Mouse (Mus musculus) CH12.LX (cell line): ENCODE results near the gene Igsf10. TPM values are rescaled to one million over a fixed set of nuclear protein-coding genes. Genes with fewer than 3 reads are reported as not detected.

Experiments used
- DNase-seq: peaks from one replicate; pipeline ENCODE4 v3.0.0-alpha.2; 2013; ENCODE audit errors: extremely low read depth
- H3K27ac ChIP-seq: 2 replicates; pipeline ENCODE4 v1.5.1; 2012; ENCODE audit warnings: low read depth, mild to moderate bottlenecking, control low read depth, moderate library complexity; ENCODE audit not compliant: insufficient read depth
- H3K27me3 ChIP-seq: replicated peaks from 2 replicates; pipeline ENCODE3; 2012; ENCODE audit warnings: inconsistent platforms
- H3K36me3 ChIP-seq, 2 experiments: replicated peaks in 1 of 2; 2 replicates each; pipeline versions ENCODE3 to v1.6.1; 2012; ENCODE audit warnings: inconsistent platforms in 1 of 2, low read length in 1 of 2, mild to moderate bottlenecking in 1 of 2, mixed read lengths in 1 of 2, moderate library complexity in 1 of 2; ENCODE audit not compliant: control insufficient read depth in 1 of 2, insufficient read depth in 1 of 2
- H3K4me1 ChIP-seq, 2 experiments: 2 replicates each; pipeline ENCODE4 v1.6.1; 2012; ENCODE audit warnings: inconsistent platforms in 1 of 2, moderate library complexity in 1 of 2; ENCODE audit not compliant: insufficient read depth in 2 of 2, control insufficient read depth in 1 of 2
- H3K4me2 ChIP-seq: 2 replicates; pipeline ENCODE4 v1.6.1; 2012; ENCODE audit warnings: low read depth, mild to moderate bottlenecking, control low read depth; ENCODE audit not compliant: poor library complexity, insufficient read depth, severe bottlenecking
- H3K4me3 ChIP-seq, 3 experiments: fragments of 150-350 bp in 1 of 3; sonication (generic) in 1 of 3; replicated peaks in 1 of 3; 2 replicates each; pipeline versions ENCODE3 to v1.5.1; 2011 to 2012; ENCODE audit warnings: low read depth in 2 of 3, low read length in 2 of 3, mild to moderate bottlenecking in 2 of 3, moderate library complexity in 2 of 3, control low read depth in 1 of 3, improper control_type of control experiment in 1 of 3, inconsistent platforms in 1 of 3, mixed read lengths in 1 of 3; ENCODE audit not compliant: poor library complexity in 1 of 3
- H3K79me2 ChIP-seq: replicated peaks from 2 replicates; pipeline ENCODE4 v1.6.1; 2012; ENCODE audit warnings: mild to moderate bottlenecking, moderate library complexity; ENCODE audit not compliant: control insufficient read depth, poor library complexity, insufficient read depth, severe bottlenecking; ENCODE audit errors: extremely low read depth
- H3K9ac ChIP-seq: 2 replicates; pipeline ENCODE4 v1.6.1; 2012; ENCODE audit warnings: low read depth, mild to moderate bottlenecking, control low read depth, moderate library complexity; ENCODE audit not compliant: insufficient read depth
- H3K9me3 ChIP-seq: replicated peaks from 2 replicates; pipeline ENCODE3; 2012; ENCODE audit warnings: low read length, inconsistent platforms, mixed read lengths
- BHLHE40 ChIP-seq: IDR thresholded peaks from 2 replicates; pipeline ENCODE4 v1.6.1; 2011; ENCODE audit warnings: mild to moderate bottlenecking, low read depth, low read length, improper control_type of control experiment
- E2F4 ChIP-seq: IDR thresholded peaks from 2 replicates; pipeline ENCODE4 v1.6.1; 2011; ENCODE audit warnings: low read depth, low read length, improper control_type of control experiment; ENCODE audit not compliant: insufficient replicate concordance
- EP300 ChIP-seq: IDR thresholded peaks from 2 replicates; pipeline ENCODE4 v1.6.1; 2011; ENCODE audit warnings: low read length, improper control_type of control experiment
- ETS1 ChIP-seq: conservative IDR thresholded peaks from 2 replicates; pipeline ENCODE4 v1.6.1; 2012; ENCODE audit warnings: low read depth, mild to moderate bottlenecking, inconsistent platforms, low read length, improper control_type of control experiment, moderate library complexity
- HCFC1 ChIP-seq: IDR thresholded peaks from 2 replicates; pipeline ENCODE4 v1.6.1; 2012; ENCODE audit warnings: low read depth, mild to moderate bottlenecking, inconsistent platforms, low read length, improper control_type of control experiment
- IRF4 ChIP-seq: IDR thresholded peaks from 2 replicates; pipeline ENCODE4 v1.6.1; 2014; ENCODE audit warnings: low read depth, mild to moderate bottlenecking, inconsistent platforms, low read length, improper control_type of control experiment
- JUN ChIP-seq: IDR thresholded peaks from 2 replicates; pipeline ENCODE4 v1.6.1; 2011; ENCODE audit warnings: low read depth, mild to moderate bottlenecking, low read length, improper control_type of control experiment, moderate library complexity; ENCODE audit not compliant: insufficient read depth
- JUND ChIP-seq: conservative IDR thresholded peaks from 2 replicates; pipeline ENCODE4 v1.6.1; 2011; ENCODE audit warnings: low read depth, low read length, improper control_type of control experiment
- MAFK ChIP-seq: IDR thresholded peaks from 2 replicates; pipeline ENCODE4 v1.6.1; 2011; ENCODE audit warnings: low read length, improper control_type of control experiment; ENCODE audit not compliant: insufficient replicate concordance
- MEF2A ChIP-seq: IDR thresholded peaks from 2 replicates; pipeline ENCODE4 v1.6.1; 2014; ENCODE audit warnings: low read depth, mild to moderate bottlenecking, inconsistent platforms, low read length, improper control_type of control experiment, borderline replicate concordance
- MYC ChIP-seq: IDR thresholded peaks from 2 replicates; pipeline ENCODE4 v1.6.1; 2011; ENCODE audit warnings: low read depth, mild to moderate bottlenecking, improper control_type of control experiment, low read length
- NRF1 ChIP-seq: IDR thresholded peaks from 2 replicates; pipeline ENCODE4 v1.6.1; 2014; ENCODE audit warnings: low read depth, mild to moderate bottlenecking, inconsistent platforms, low read length, improper control_type of control experiment, moderate library complexity
- POLR2A ChIP-seq: IDR thresholded peaks from 2 replicates; pipeline ENCODE4 v1.6.1; 2011; ENCODE audit warnings: low read depth, mild to moderate bottlenecking, improper control_type of control experiment, low read length
- RAD21 ChIP-seq: IDR thresholded peaks from 2 replicates; pipeline ENCODE4 v1.6.1; 2011; ENCODE audit warnings: low read depth, mild to moderate bottlenecking, low read length, improper control_type of control experiment, moderate library complexity
- RCOR1 ChIP-seq: conservative IDR thresholded peaks from 2 replicates; pipeline ENCODE4 v1.6.1; 2012; ENCODE audit warnings: low read depth, mild to moderate bottlenecking, inconsistent platforms, low read length, improper control_type of control experiment
- SMC3 ChIP-seq: IDR thresholded peaks from 2 replicates; pipeline ENCODE4 v1.6.1; 2011; ENCODE audit warnings: low read depth, low read length, improper control_type of control experiment
- UBTF ChIP-seq: IDR thresholded peaks from 2 replicates; pipeline ENCODE4 v1.6.1; 2012; ENCODE audit warnings: low read depth, mild to moderate bottlenecking, inconsistent platforms, low read length, improper control_type of control experiment, moderate library complexity
- USF1 ChIP-seq: IDR thresholded peaks from 2 replicates; pipeline ENCODE4 v1.6.1; 2014; ENCODE audit warnings: low read depth, mild to moderate bottlenecking, inconsistent platforms, low read length, improper control_type of control experiment
- ZKSCAN1 ChIP-seq: IDR thresholded peaks from 2 replicates; pipeline ENCODE4 v1.6.1; 2012; ENCODE audit warnings: low read depth, inconsistent platforms, low read length, improper control_type of control experiment, borderline replicate concordance
- ZMIZ1 ChIP-seq: IDR thresholded peaks from 2 replicates; pipeline ENCODE4 v1.6.1; 2012; ENCODE audit warnings: low read depth, mild to moderate bottlenecking, inconsistent platforms, low read length, improper control_type of control experiment
- ZNF384 ChIP-seq: IDR thresholded peaks from 2 replicates; pipeline ENCODE4 v1.6.1; 2012; ENCODE audit warnings: low read depth, low read length, improper control_type of control experiment, inconsistent platforms
- dilution Hi-C: fragments of 300-500 bp; cut with MboI; formaldehyde crosslinking; loops from 2 replicates; pipeline ENCODE4 v1.14.3; 2020; ENCODE audit warnings: low sequenced_read_pairs; ENCODE audit not compliant: extremely low pct_unique_long_range_greater_than_20kb, extremely low pct_ligation_motif_present
- in situ Hi-C: fragments of 300-500 bp; cut with MboI; formaldehyde crosslinking; loops from 3 replicates; pipeline ENCODE4 v1.14.3; 2019; ENCODE audit warnings: low sequenced_read_pairs, low pct_ligation_motif_present, low pct_unique_long_range_greater_than_20kb, mixed read lengths
- polyA plus RNA-seq: library from polyadenylated mRNA; unstranded; fragments of >175 nt; gene quantifications from 2 replicates; pipeline ENCODE4 v1.2.1, GENCODE M21; 2012; ENCODE audit warnings: low read depth; ENCODE audit not compliant: insufficient read length
- total RNA-seq, 2 experiments: library from RNA; depleted of rRNA; stranded (reverse); fragments of 300-350 nt in 1 of 2; fragments of >200 nt in 1 of 2; gene quantifications; 2 replicates each; pipeline ENCODE4 v1.2.3; 2012 to 2014

Gene Igsf10
- total and polyA plus RNA-seq, 3 experiments = not detected

DNA sequence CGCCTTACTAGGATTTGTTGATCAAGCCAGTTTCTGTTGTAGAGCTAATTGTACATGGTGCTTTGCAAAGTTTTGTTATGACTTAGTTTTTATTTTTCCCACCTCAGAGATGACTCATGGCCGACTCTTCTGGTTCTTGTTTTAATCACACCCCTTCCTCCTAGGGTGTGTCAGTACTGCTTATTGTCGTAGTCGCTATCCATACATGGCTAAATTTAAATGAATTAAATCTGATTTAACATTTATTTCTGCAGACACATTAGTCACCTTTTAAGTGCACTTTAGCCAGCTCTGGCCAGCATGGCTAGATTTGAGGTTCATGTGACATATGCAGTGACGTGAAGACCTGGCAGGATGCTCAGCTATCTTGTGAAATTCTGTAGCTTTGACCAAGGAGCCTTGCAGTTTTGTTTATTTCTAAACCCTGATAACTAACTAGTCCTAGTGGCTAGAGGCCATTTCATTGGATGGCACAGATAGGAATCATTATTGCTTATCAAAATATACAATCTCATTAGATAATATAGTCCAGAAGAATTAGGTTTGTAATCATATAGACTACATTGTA, 47.5 kb downstream of the Igsf10 start:
- Histone ChIP-seq H3K4me2 (peak overlapping the region; percentile 3; the same call in 1 of the 2 replicates), H3K27me3 (no peaks in the 10 kb centered on the region), H3K79me2 (no peaks in the 10 kb centered on the region), H3K9ac (no peak overlapping the region), H3K4me3 (no peak overlapping the region), H3K36me3 (peaks cover 0 to 1% of the 10 kb centered on the region in 2 experiments), H3K27ac (no peak overlapping the region), H3K4me1 (peaks cover 4 to 15% of the 10 kb centered on the region in 2 experiments), H3K9me3 (no peaks in the 10 kb centered on the region)
- peak; percentile 63 for DNase-seq
- TF ChIP-seq ZMIZ1 (no peak), MEF2A (peak; percentile 52), BHLHE40 (peak; percentile 56), EP300 (peak; percentile 93), JUND (peak; percentile 95), JUN (peak; percentile 94), RAD21 (no peak), RCOR1 (peak; percentile 74; the same call in 1 of the 2 replicates), ZKSCAN1 (no peak), IRF4 (peak; percentile 96), UBTF (no peak), POLR2A (no peak), ETS1 (peak; percentile 72), ZNF384 (no peak; the same call in 1 of the 2 replicates), MYC (peak; percentile 13; the same call in 1 of the 2 replicates)
- dilution Hi-C loops = no loop called here
- in situ Hi-C loops = no loop called here

- H3K4me3 ChIP-seq = peak overlapping the region in 1 of 3 experiments; percentile 2
These were observed 48.3 kb downstream of the Igsf10 start for GRCm38 (mm10) chr3:59295699-59296562.

More at GRCm38 (mm10) chr3:59295699-59296562, 48.3 kb downstream of the Igsf10 start:
- no peaks in the 10 kb centered on the region for H3K79me2 ChIP-seq
- no peaks in the 10 kb centered on the region for H3K9me3 ChIP-seq
- no peak for DNase-seq
- H3K27me3 ChIP-seq = no peaks in the 10 kb centered on the region
- peak overlapping the region; percentile 3; the same call in 1 of the 2 replicates for H3K4me2 ChIP-seq
- in situ Hi-C loops (no loop called here), dilution Hi-C loops (no loop called here)
- no peak overlapping the region for H3K27ac ChIP-seq
- H3K36me3 ChIP-seq = peaks cover 0 to 1% of the 10 kb centered on the region in 2 experiments
- no peak overlapping the region for H3K9ac ChIP-seq
- peaks cover 4 to 15% of the 10 kb centered on the region in 2 experiments for H3K4me1 ChIP-seq
- TF ChIP-seq E2F4 (no peak), HCFC1 (no peak), MYC (no peak), NRF1 (no peak), USF1 (no peak), ETS1 (no peak), SMC3 (no peak), MAFK (0 out of 2 replicates have a peak, but pooled peaks have one; percentile 47), ZNF384 (peak; percentile 85)
